Mouse (Mus musculus) heart, adult 11 months (tissue): ENCODE measurements around the gene Cdh6.
A peak's percentile ranks its signal among the peaks of the same experiment; 100 is the strongest.

Source experiments
- DNase-seq: peaks from one replicate; pipeline ENCODE4 v3.0.0; 2022

The Cdh6 gene

GRCm38 (mm10) chr15:13155418-13155817, 18.1 kb downstream of the Cdh6 start:
- DNase-seq, result no peak

- DNase-seq, result no peak
Measured at GRCm38 (mm10) chr15:13141983-13142382, 31.5 kb downstream of the Cdh6 start.

DNA sequence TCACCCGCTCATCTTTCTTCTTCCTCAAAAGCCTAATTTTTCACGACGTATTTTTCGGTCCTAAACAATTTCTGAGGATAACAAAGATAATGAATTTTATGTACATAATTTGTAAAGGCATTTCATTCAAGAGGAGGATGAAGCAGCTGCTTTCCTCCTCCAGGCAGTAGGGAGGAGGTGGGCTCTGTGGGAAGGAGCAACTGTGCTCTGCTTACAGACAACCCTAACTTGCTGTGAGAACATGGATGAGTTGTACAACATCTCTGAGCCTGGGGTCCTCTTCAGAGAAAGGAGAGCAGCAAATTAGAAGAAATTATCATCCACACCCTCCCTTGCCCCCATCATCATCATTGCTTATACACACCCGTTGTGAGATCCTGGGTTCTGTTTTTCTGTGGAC, 33.8 kb downstream of the Cdh6 start:
- no peak for DNase-seq

- no peak for DNase-seq
Measured at GRCm38 (mm10) chr15:13137166-13137565, 36.3 kb downstream of the Cdh6 start.

DNA sequence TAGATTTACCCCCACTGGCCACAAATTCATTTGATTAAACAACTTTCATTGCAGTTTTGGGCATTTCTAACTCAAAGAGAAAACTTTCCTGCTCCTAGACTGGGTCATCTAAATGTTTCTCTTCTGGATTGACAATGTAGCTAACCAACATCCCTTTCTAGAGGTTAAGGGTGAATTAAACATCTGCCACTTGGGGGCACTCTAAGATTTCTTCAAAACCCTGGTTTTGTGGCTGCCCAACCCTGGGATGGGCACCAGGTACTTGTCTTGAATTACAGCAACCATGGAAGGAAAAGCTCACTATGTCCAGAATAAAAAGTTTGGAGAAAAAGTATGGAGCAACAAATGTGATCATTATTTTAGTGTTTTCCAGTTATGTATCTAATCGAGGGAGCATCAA, 39.4 kb downstream of the Cdh6 start:
- DNase-seq, result no peak

- no peak for DNase-seq
Measured at GRCm38 (mm10) chr15:13133370-13133769, 40.1 kb downstream of the Cdh6 start.

GRCm38 (mm10) chr15:13132493-13132892, 41.0 kb downstream of the Cdh6 start:
- DNase-seq, result no peak

DNA sequence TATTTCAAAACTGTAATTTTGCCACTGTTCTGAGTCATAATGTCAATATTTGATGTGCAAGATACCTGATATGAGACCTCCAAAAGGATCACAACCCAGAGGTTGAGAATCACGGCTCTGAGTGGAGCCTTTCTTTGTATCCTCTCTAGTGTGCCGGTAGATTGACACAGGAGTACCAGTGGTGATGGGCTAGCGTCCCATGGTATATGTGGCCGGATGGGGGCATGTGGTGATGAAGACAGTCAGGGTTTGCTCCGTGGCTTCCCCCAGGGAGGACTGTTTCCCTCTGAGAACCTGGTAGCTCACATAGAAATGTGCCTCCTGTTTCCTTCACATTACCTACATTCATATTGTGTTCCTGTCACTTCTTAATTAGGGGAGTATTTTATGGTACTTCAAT, 43.2 kb downstream of the Cdh6 start:
- DNase-seq, result no peak

DNA sequence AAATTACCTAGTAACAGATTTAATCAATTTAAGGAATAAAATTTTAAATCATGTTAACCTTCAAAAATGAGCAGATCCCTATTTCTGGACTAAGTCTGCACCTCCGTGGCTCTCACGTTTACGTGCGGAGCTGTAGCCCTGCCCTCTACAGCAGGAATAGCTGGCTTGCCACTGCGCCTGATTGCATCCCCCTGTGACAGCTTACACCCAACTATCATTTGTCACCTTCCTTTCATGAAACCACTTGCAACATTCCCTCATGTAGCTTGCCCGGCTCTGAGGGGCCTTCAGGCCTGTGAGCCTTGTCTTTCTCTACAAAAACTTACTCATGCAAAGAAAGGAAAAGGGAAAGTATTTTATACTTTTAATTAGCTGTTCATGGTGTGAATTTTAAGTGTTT, 73.1 kb downstream of the Cdh6 start:
- DNase-seq, result peak; percentile 43

DNA sequence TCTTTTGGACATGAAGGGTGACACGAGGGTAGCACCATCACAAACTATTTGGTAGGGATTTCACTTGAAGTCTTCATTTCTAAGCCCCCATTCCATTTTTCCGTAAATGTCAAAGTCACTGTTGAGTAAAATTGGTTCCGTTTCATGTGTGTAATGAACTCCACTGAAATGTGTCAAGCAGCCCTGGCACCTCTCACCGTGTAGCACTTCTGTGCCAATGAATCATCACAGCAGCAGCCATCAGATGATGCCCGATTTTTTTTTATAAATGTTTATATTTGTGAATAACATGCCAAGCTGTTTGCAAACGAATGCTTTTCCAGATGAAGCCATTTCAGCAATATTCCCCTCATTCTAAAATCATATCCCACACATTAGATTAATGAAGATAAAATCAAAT, 75.6 kb downstream of the Cdh6 start:
- peak; percentile 40 for DNase-seq

- peak; percentile 71 for DNase-seq
Measured at GRCm38 (mm10) chr15:13095406-13095805, 78.1 kb downstream of the Cdh6 start.

GRCm38 (mm10) chr15:13094881-13095256, 78.6 kb downstream of the Cdh6 start:
- DNase-seq, result peak; percentile 49

GRCm38 (mm10) chr15:13093954-13094880, 79.3 kb downstream of the Cdh6 start:
- peak; percentile 40 for DNase-seq

GRCm38 (mm10) chr15:13092064-13092463, 81.4 kb downstream of the Cdh6 start:
- peak; percentile 29 for DNase-seq

GRCm38 (mm10) chr15:13088504-13089058, 84.9 kb downstream of the Cdh6 start:
- DNase-seq, result peak; percentile 18

GRCm38 (mm10) chr15:13084746-13085145, 88.7 kb downstream of the Cdh6 start:
- peak; percentile 34 for DNase-seq

DNA sequence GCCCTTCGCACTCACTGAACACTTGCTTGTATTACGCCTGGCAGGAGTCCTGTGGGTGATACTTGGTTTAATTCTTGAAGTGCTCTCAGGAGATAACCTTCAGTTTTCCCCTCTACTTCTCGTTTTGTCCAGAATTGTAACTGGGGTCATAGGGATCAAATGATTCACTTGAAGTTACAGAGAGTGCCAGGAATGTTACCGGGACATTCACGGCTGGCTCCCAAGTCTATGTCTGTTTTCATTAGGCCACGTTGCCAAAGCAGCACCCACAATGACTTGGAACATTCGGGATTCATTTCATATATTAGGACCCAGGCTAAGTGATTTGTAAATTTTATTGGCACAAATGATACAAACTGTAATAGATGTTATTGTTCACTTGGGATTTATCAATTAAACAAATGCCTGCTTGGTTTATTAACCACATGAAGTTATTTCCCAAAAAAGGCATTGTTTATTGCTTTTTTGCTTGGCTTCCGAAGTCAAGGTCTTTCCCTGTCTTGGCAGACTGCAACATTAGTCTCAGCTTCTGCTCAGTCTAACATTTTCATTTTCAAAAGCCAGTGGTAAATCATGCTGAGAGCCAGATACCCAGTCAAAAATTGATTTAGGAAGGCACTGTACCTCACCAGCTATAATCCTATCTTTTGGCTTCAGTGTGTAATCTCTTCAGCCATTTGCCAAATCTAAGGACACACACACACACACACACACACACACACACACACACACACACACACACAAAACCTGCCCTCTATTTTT, 96.4 kb downstream of the Cdh6 start:
- no peak for DNase-seq

DNA sequence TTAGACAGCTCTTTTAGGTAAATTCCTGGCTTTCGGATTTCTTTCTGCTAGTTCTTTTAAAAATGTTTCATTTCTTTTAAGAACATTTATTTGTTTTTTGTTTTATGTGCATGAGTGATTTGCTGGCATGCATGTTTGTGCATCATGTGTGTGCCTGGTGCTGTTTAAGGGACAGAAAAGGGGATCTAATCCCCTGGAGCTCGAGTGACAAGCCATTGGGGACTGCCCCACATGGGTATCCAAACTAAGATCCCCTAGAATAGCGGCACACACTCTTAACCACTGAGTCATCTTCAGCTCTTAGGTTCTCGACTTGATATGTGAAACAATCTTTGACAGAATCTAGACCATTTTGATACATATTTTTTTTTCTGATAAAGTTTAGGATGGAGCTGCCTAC, 99.4 kb downstream of the Cdh6 start:
- no peak for DNase-seq

GRCm38 (mm10) chr15:13068213-13068516, 105.3 kb downstream of the Cdh6 start:
- no peak for DNase-seq

DNA sequence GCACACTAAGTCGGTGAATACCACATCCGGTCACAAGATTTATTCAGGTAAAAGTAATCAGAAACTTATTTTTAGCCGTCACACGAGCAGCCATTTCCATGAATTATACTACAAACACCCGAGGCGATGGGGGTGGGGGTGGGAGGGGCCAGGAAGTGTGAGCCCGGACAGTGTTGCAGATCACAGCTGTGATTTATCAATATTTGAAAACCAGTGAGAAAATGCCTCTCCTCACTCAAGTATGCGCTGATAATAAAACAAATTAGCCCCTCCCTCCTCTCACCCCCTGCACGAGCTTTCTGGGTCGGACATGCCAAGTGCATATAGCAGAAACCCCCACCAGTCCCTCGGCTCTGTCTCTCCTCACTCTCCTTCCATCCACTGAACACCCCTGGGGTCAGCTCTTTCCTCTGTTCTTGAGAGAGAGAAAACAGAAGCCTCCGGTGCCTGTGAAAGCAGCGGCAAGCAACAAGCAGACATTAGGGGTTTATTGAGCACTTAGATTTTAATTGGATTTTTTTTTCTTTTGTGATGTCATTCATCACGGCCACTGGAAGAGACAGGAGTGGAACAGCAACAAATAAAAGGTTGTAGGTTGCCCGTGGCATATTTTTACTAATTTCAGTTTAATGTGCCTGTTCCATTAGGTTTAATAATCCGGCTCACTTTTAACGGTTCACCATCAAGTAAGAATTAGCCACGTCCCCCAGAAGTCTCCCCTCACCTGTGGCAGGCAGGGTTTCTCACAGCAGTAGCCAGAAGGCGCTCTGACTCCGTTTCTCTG, 105.9 kb downstream of the Cdh6 start:
- no peak for DNase-seq

- no peak for DNase-seq
Measured at GRCm38 (mm10) chr15:13066765-13067164, 106.7 kb downstream of the Cdh6 start.

DNA sequence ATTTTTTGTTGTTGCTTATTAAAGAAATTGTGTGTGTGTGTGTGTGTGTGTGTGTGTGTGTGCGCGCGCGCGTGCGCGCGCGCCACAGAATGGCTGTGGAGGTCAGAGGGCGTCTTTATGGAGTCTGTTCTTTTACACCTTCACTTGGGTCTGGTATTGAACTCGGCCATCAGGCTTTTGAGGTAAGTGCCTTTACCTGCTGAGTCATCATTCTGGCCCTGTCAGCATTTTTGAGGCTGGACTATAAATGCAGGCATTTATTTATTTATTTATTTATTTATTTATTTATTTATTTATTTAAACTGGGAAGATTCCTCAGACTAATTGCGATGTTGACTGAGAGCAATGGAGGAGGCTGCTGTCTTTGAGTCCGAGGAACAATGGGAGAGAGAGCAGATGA, 109.8 kb downstream of the Cdh6 start:
- no peak for DNase-seq

DNA sequence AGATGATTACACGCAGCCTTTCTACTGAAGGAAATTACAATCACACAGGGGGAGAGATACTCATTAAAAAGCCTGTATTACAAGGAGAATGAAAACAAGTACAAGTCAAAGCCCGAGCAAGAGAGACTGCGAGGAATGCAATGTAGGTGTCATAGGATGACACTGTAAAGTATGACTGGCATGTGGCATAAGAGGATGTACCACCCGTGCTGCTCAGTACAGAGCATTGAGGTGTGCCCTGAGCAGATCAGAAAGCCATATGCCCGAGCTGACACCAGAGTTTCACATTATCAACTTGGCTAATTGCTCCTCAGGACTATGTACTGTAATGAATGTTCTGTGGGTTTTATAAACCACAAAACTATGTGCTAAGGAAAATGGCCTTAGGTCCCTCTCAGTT, 115.7 kb downstream of the Cdh6 start:
- DNase-seq, result no peak
